Mouse (Mus musculus): ENCODE measurements around the gene Ceacam19.

Gene Ceacam19

GRCm38 (mm10) chr7:19880754-19881153, 7.0 kb downstream of the Ceacam19 start:
- DNase-seq (ENCODE audit: low spot score): no peak

- no peak for DNase-seq (ENCODE audit: low spot score)
Measured at GRCm38 (mm10) chr7:19876781-19877425, 10.9 kb downstream of the Ceacam19 start.

GRCm38 (mm10) chr7:19875948-19876682, 11.7 kb downstream of the Ceacam19 start:
- no peak for DNase-seq (ENCODE audit: low spot score)

GRCm38 (mm10) chr7:19871943-19872601, 15.7 kb downstream of the Ceacam19 start:
- peak; percentile 78 for DNase-seq (ENCODE audit: low spot score)

- no peak for DNase-seq (ENCODE audit: low spot score)
Measured at GRCm38 (mm10) chr7:19871137-19871621, 16.6 kb downstream of the Ceacam19 start.

GRCm38 (mm10) chr7:19867751-19868399, 19.9 kb downstream of the Ceacam19 start:
- DNase-seq (ENCODE audit: low spot score): peak; percentile 31

- peak; percentile 45 for DNase-seq (ENCODE audit: low spot score)
Measured at GRCm38 (mm10) chr7:19866490-19866889, 21.3 kb downstream of the Ceacam19 start.

GRCm38 (mm10) chr7:19865246-19866036, 22.3 kb downstream of the Ceacam19 start:
- no peak for DNase-seq (ENCODE audit: low spot score)

- no peak for DNase-seq (ENCODE audit: low spot score)
Measured at GRCm38 (mm10) chr7:19864241-19864640, 23.5 kb downstream of the Ceacam19 start.

GRCm38 (mm10) chr7:19861199-19861598, 26.6 kb downstream of the Ceacam19 start, which contains the start of gene Ceacam16:
Gene Ceacam16, minus strand, starts transcription at chr7:19861299.
- DNase-seq (ENCODE audit: low spot score): no peak

- DNase-seq (ENCODE audit: low spot score): no peak
Measured at GRCm38 (mm10) chr7:19859740-19860139, 28.0 kb downstream of the Ceacam19 start.

- no peak for DNase-seq (ENCODE audit: low spot score)
Measured at GRCm38 (mm10) chr7:19856283-19856682, 31.5 kb downstream of the Ceacam19 start.

GRCm38 (mm10) chr7:19855663-19856062, 32.1 kb downstream of the Ceacam19 start:
- no peak for DNase-seq (ENCODE audit: low spot score)

- DNase-seq (ENCODE audit: low spot score): no peak
Measured at GRCm38 (mm10) chr7:19853526-19853925, 34.2 kb downstream of the Ceacam19 start.

GRCm38 (mm10) chr7:19851858-19852570, 35.8 kb downstream of the Ceacam19 start, which contains the start of gene Gm19345:
Gene Gm19345, plus strand, starts transcription at chr7:19852003.
- DNase-seq (ENCODE audit: low spot score): no peak

- no peak for DNase-seq (ENCODE audit: low spot score)
Measured at GRCm38 (mm10) chr7:19844521-19845171, 43.1 kb downstream of the Ceacam19 start.

- peak; percentile 86 for DNase-seq (ENCODE audit: low spot score)
Measured at GRCm38 (mm10) chr7:19843561-19843960, 44.2 kb downstream of the Ceacam19 start.

- no peak for DNase-seq (ENCODE audit: low spot score)
Measured at GRCm38 (mm10) chr7:19842885-19843504, 44.8 kb downstream of the Ceacam19 start.

GRCm38 (mm10) chr7:19841686-19842413, 45.9 kb downstream of the Ceacam19 start:
- no peak for DNase-seq (ENCODE audit: low spot score)
